Comparison of ENCODE assay signal across 20 mouse cellular contexts in the genomic region with DNA sequence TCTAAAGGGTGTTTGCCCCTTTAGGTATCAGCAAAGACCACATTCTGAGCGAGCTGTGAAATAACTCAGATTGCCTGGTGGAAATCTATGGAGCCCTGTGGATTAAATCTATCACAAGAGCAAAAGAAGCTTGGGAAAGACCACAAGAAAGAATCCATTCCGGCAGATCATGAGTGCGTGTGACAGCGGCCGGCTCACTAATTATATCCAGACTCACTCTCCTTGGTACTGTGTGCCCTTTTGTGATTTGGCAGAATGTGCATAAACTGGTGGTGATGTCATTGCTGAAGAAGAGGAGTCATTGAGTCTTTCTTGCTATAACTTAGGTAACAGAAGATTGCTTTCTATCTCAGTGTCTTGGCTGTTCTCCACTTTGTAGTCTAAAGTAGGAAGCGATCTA.
DNase-seq lines count a peak whose midpoint lies in the region; ATAC-seq lines count a peak whose summit lies in the region.
"Had no signal": no experiment of that assay in that cellular context is flagged by ENCODE, and none has a peak within 500 bp of the region (broad histone marks: within the 10 kb centered on the region; RNA-seq: fewer than 3 reads in every experiment).

No protein-coding gene starts in this region.

- no peak overlapping the region for H3K4me2 ChIP-seq in forebrain, embryonic 14.5 days (ENCODE audit: low read length)
- H3K4me2 ChIP-seq in heart, embryonic 14.5 days (ENCODE audit: low read length): peak overlapping the region; percentile 6; the same call in 1 of the 2 replicates
- H3K4me2 ChIP-seq: embryonic facial prominence, embryonic 15.5 days; hindbrain, embryonic 12.5 days had no signal

- H3K9ac ChIP-seq in forebrain, embryonic 14.5 days (ENCODE audit: low read length): no peak overlapping the region
- H3K9ac ChIP-seq in heart, embryonic 14.5 days (ENCODE audit: low read length): no peak overlapping the region
- H3K9ac ChIP-seq: embryonic facial prominence, embryonic 15.5 days; hindbrain, embryonic 12.5 days had no signal

- peaks cover 42% of the 10 kb centered on the region for H3K4me1 ChIP-seq in forebrain, embryonic 14.5 days (ENCODE audit: control insufficient read depth, insufficient read depth, low read length)
- peaks cover 53% of the 10 kb centered on the region for H3K4me1 ChIP-seq in forebrain, embryonic 10.5 days
- peaks cover 14 to 53% of the 10 kb centered on the region in 2 experiments for H3K4me1 ChIP-seq in heart, embryonic 14.5 days (ENCODE audit: control insufficient read depth in 2 of 2, insufficient read depth in 2 of 2, low read length in 2 of 2)

- no peaks in the 10 kb centered on the region for H3K27me3 ChIP-seq in forebrain, embryonic 14.5 days (replicated peaks; ENCODE audit: control insufficient read depth, insufficient read depth, low read length)
- 0 out of 2 replicates have a peak, but pooled peaks cover 3% of the 10 kb centered on the region for H3K27me3 ChIP-seq in forebrain, embryonic 10.5 days (ENCODE audit: poor library complexity, severe bottlenecking)
- H3K27me3 ChIP-seq in heart, embryonic 14.5 days (ENCODE audit: control insufficient read depth, insufficient read depth, low read length): no peaks in the 10 kb centered on the region
- H3K27me3 ChIP-seq: embryonic facial prominence, embryonic 15.5 days; hindbrain, embryonic 12.5 days had no signal

- peak overlapping the region; percentile 44; the same call in 1 of the 2 replicates for H3K27ac ChIP-seq in forebrain, embryonic 14.5 days (ENCODE audit: low read depth, low read length)
- H3K27ac ChIP-seq in forebrain, embryonic 10.5 days: no peak overlapping the region
- H3K27ac ChIP-seq in heart, embryonic 14.5 days (replicated peaks in 1 of 2; ENCODE audit: control insufficient read depth in 1 of 2, insufficient read depth in 1 of 2, low read depth in 2 of 2, low read length in 2 of 2): peak overlapping the region; percentile 29 to 46; a peak in 3 of 4 replicates
- H3K27ac ChIP-seq: embryonic facial prominence, embryonic 15.5 days; gastrocnemius, adult 2 months; hindbrain, embryonic 12.5 days had no signal

- H3K4me3 ChIP-seq in forebrain, embryonic 14.5 days (ENCODE audit: low read depth, low read length): no peak overlapping the region
- no peak overlapping the region for H3K4me3 ChIP-seq in forebrain, embryonic 10.5 days
- H3K4me3 ChIP-seq in heart, embryonic 14.5 days (ENCODE audit: control insufficient read depth in 1 of 2, insufficient read depth in 1 of 2, low read depth in 1 of 2, low read length in 2 of 2): no peak overlapping the region
- H3K4me3 ChIP-seq: embryonic facial prominence, embryonic 15.5 days; erythroblast, embryonic 14.5 days; gastrocnemius, adult 2 months; hindbrain, embryonic 12.5 days had no signal

- ATAC-seq in forebrain, embryonic 14.5 days: no peak
- ATAC-seq in heart, embryonic 14.5 days (ENCODE audit: insufficient number of reproducible peaks, insufficient read depth, low FRiP score, low read depth): no peak
- ATAC-seq: hindbrain, embryonic 16.5 days; inflammation-experienced regulatory T-cells, adult 6 months; intestine, postnatal 0 days had no signal

- DNase-seq in forebrain, embryonic 14.5 days (ENCODE audit: low spot score): no peak
- no peak for DNase-seq in forebrain, embryonic 10.5 days (ENCODE audit: extremely low spot score, low spot score)
- DNase-seq in heart, adult 18-20 months: no peak
- DNase-seq in NIH3T3 (ENCODE audit: low read depth): peak; percentile 20
- no peak for DNase-seq in lung, postnatal 14 days
- DNase-seq: adrenal gland, postnatal 25 days; cerebellum, adult 11 months; cerebellum, adult 8-10 months; cerebellum, postnatal 14 days; embryo, embryonic 11 days; gastrocnemius, adult 2 months; gastrocnemius, postnatal 25 days; kidney, adult 8-10 months had no signal

- no peaks in the 10 kb centered on the region for H3K36me3 ChIP-seq in forebrain, embryonic 14.5 days (ENCODE audit: control insufficient read depth, insufficient read depth, low read length)
- no peaks in the 10 kb centered on the region for H3K36me3 ChIP-seq in forebrain, embryonic 10.5 days (replicated peaks)
- H3K36me3 ChIP-seq in heart, embryonic 14.5 days (ENCODE audit: control insufficient read depth, insufficient read depth, low read length): no peaks in the 10 kb centered on the region
- H3K36me3 ChIP-seq: embryonic facial prominence, embryonic 15.5 days; hindbrain, embryonic 12.5 days had no signal

- 22% methylated on average over 6 of the region's 6 CpGs for WGBS in forebrain, embryonic 14.5 days
- WGBS in forebrain, embryonic 10.5 days: 71% methylated on average over 6 of the region's 6 CpGs
- 45% methylated on average over 6 of the region's 6 CpGs for WGBS in heart, embryonic 14.5 days

- no peaks in the 10 kb centered on the region for H3K9me3 ChIP-seq in forebrain, embryonic 14.5 days (replicated peaks; ENCODE audit: control insufficient read depth, low read length)
- H3K9me3 ChIP-seq in forebrain, embryonic 10.5 days: no peaks in the 10 kb centered on the region
- H3K9me3 ChIP-seq in heart, embryonic 14.5 days (ENCODE audit: control insufficient read depth, low read length): no peaks in the 10 kb centered on the region
- H3K9me3 ChIP-seq: embryonic facial prominence, embryonic 15.5 days; hindbrain, embryonic 12.5 days had no signal
